In the genomic region with DNA sequence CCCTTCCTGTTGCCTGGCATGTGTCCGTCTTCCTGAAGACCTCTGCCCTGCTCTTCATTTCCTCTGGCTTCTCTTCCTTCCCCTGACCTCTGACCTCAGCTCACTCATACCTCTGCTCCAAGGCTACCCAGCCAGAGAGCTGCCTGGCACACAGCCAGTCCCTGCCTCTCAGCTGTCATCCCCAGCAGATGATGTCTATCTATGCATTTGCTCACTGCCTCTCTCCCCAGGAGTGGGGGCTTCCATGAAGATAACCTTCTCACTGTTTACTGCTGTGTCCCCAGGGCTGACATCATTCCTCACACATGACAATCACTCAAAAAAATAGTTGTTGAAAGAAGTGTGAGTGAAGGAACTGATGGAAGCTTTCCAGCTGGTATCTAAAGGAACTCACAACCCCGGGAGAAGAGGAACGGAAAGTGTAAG, we compare ENCODE assay signal across 10 mouse cellular contexts. TPM values are rescaled to one million over a fixed set of nuclear protein-coding genes. Genes with fewer than 3 reads are reported as not detected.
DNase-seq lines count a peak whose midpoint lies in the region; ATAC-seq lines count a peak whose summit lies in the region.
"Had no signal": no experiment of that assay in that cellular context is flagged by ENCODE, and none has a peak within 500 bp of the region (broad histone marks: within the 10 kb centered on the region; RNA-seq: fewer than 3 reads in every experiment).

No protein-coding gene starts in this region.

- H3K27me3 ChIP-seq in kidney, embryonic 14.5 days (ENCODE audit: control insufficient read depth, insufficient read depth, low read length), result no peaks in the 10 kb centered on the region
- no peaks in the 10 kb centered on the region for H3K27me3 ChIP-seq in heart, embryonic 15.5 days
- H3K27me3 ChIP-seq in limb, embryonic 11.5 days (ENCODE audit: control insufficient read depth, insufficient read depth, low read length), result no peaks in the 10 kb centered on the region
- H3K27me3 ChIP-seq: CH12.LX; neural tube, embryonic 12.5 days had no signal

- no peaks in the 10 kb centered on the region for H3K9me3 ChIP-seq in kidney, embryonic 14.5 days (ENCODE audit: control insufficient read depth, low read length)
- no peaks in the 10 kb centered on the region for H3K9me3 ChIP-seq in heart, embryonic 15.5 days (replicated peaks)
- H3K9me3 ChIP-seq in limb, embryonic 11.5 days (ENCODE audit: control insufficient read depth, low read length), result no peaks in the 10 kb centered on the region
- H3K9me3 ChIP-seq: neural tube, embryonic 12.5 days had no signal

- WGBS in kidney, embryonic 14.5 days, result 52% methylated on average over 3 of the region's 3 CpGs
- 19% methylated on average over 3 of the region's 3 CpGs for WGBS in heart, embryonic 15.5 days
- WGBS in limb, embryonic 11.5 days, result 85% methylated on average over 3 of the region's 3 CpGs
- WGBS in macrophage (ENCODE audit: missing documents), result 25% methylated on average over 3 of the region's 3 CpGs

- H3K79me2 ChIP-seq in macrophage (ENCODE audit: inconsistent target), result no peaks in the 10 kb centered on the region

- H3K4me1 ChIP-seq in kidney, embryonic 14.5 days (ENCODE audit: control insufficient read depth, insufficient read depth, low read length), result peaks cover 9% of the 10 kb centered on the region; the same call in 1 of the 2 replicates
- H3K4me1 ChIP-seq in heart, embryonic 15.5 days (replicated peaks), result peaks cover 29% of the 10 kb centered on the region
- no peaks in the 10 kb centered on the region for H3K4me1 ChIP-seq in limb, embryonic 11.5 days (ENCODE audit: control insufficient read depth, insufficient read depth, low read length)
- H3K4me1 ChIP-seq: neural tube, embryonic 12.5 days had no signal

- no peak overlapping the region for H3K4me2 ChIP-seq in kidney, embryonic 14.5 days (replicated peaks; ENCODE audit: low read depth, low read length)
- H3K4me2 ChIP-seq in heart, embryonic 15.5 days, result no peak overlapping the region; the same call in 1 of the 2 replicates
- H3K4me2 ChIP-seq in limb, embryonic 11.5 days (ENCODE audit: low read depth, severe bottlenecking), result no peak overlapping the region
- H3K4me2 ChIP-seq: neural tube, embryonic 12.5 days had no signal

- intact Hi-C loops in left cerebral cortex, postnatal 25 days (cut with DNase I), result no loop called here
- intact Hi-C loops in left cerebral cortex, postnatal 36 days (cut with DNase I), result no loop called here

- no peak overlapping the region for H3K9ac ChIP-seq in kidney, embryonic 14.5 days (ENCODE audit: low read depth, low read length)
- no peak overlapping the region for H3K9ac ChIP-seq in heart, embryonic 15.5 days
- no peak overlapping the region for H3K9ac ChIP-seq in limb, embryonic 11.5 days (ENCODE audit: low read length)
- H3K9ac ChIP-seq: neural tube, embryonic 12.5 days had no signal

- DNase-seq in kidney, adult 11 months, result peak; percentile 58
- DNase-seq in limb, embryonic 11.5 days (ENCODE audit: low spot score), result peak; percentile 19
- no peak for DNase-seq in cerebellum, adult 18-20 months
- DNase-seq in left cerebral cortex, postnatal 25 days (ENCODE audit: low spot score in 2 of 2), result no peak
- no peak for DNase-seq in left cerebral cortex, postnatal 36 days (ENCODE audit: low spot score in 2 of 2)

- H3K36me3 ChIP-seq in kidney, embryonic 14.5 days (ENCODE audit: control insufficient read depth, insufficient read depth, low read length), result no peaks in the 10 kb centered on the region
- H3K36me3 ChIP-seq in heart, embryonic 15.5 days, result no peaks in the 10 kb centered on the region
- H3K36me3 ChIP-seq in limb, embryonic 11.5 days (ENCODE audit: control insufficient read depth, insufficient read depth, low read length), result no peaks in the 10 kb centered on the region
- no peaks in the 10 kb centered on the region for H3K36me3 ChIP-seq in macrophage (ENCODE audit: inconsistent target)
- H3K36me3 ChIP-seq: neural tube, embryonic 12.5 days had no signal

- no peak overlapping the region for H3K4me3 ChIP-seq in kidney, embryonic 14.5 days (ENCODE audit: low read length)
- no peak overlapping the region for H3K4me3 ChIP-seq in heart, embryonic 15.5 days
- H3K4me3 ChIP-seq in limb, embryonic 11.5 days (ENCODE audit: low read depth, low read length), result no peak overlapping the region
- H3K4me3 ChIP-seq in macrophage (ENCODE audit: inconsistent target), result no peak overlapping the region
- H3K4me3 ChIP-seq: neural tube, embryonic 12.5 days had no signal

- H3K27ac ChIP-seq in kidney, embryonic 14.5 days (ENCODE audit: low read depth, low read length), result no peak overlapping the region
- H3K27ac ChIP-seq in heart, embryonic 15.5 days, result peak overlapping the region; percentile 47
- no peak overlapping the region for H3K27ac ChIP-seq in limb, embryonic 11.5 days (replicated peaks; ENCODE audit: low read depth, low read length)
- H3K27ac ChIP-seq in macrophage, result 0 out of 2 replicates have a peak overlapping the region, but pooled peaks have one; percentile 3
- H3K27ac ChIP-seq: neural tube, embryonic 12.5 days had no signal

- no peak for ATAC-seq in kidney, embryonic 14.5 days (ENCODE audit: low FRiP score, low TSS enrichment)
- ATAC-seq in heart, embryonic 15.5 days (replicated peaks; ENCODE audit: insufficient number of reproducible peaks, insufficient read depth, low FRiP score, low read depth), result 0 out of 2 replicates have a peak, but pooled peaks have one; percentile 23
- no peak for ATAC-seq in limb, embryonic 11.5 days (ENCODE audit: insufficient number of reproducible peaks, low FRiP score, low TSS enrichment, low read depth)

RNA-seq across cellular contexts. Expression of a gene that starts 12.6 kb away (rescaled TPM):
- 25.9 and 36.5 TPM in 2 replicates for polyA plus RNA-seq in kidney, embryonic 14.5 days (2014; fragmentation: Nextera tagmentation; extraction: Ambion mirVana)
- 10.8 and 12.5 TPM in 2 replicates for polyA plus RNA-seq in heart, embryonic 15.5 days (2015; fragmentation: Nextera tagmentation; extraction: Ambion mirVana)
- 30.4 and 33.2 TPM in 2 replicates for polyA plus RNA-seq in limb, embryonic 11.5 days (2014; fragmentation: Nextera tagmentation; extraction: Ambion mirVana)
- total RNA-seq in macrophage (2018; cell fraction: chromatin; rRNA removed), result 100 to 1,000 TPM in 15 of 26 experiments, 10 to 100 TPM in 11; 61.2 to 160 (median 101) TPM
- 10 to 100 TPM; 10.7 to 25.7 (median 18.8) TPM for total RNA-seq in macrophage (2018; cell fraction: cytosol; rRNA removed)
- 10 to 100 TPM; 32.3 to 72.6 (median 52.5) TPM for total RNA-seq in macrophage (2018; cell fraction: nucleus; rRNA removed)
- 15.5 to 18.6 TPM (median 18.0 TPM) in 3 replicates for polyA plus RNA-seq in macrophage (2018)
- 10 to 100 TPM; 60.7 to 69.3 TPM for total RNA-seq in left cerebral cortex, postnatal 25 days (2021)
- 10 to 100 TPM; 57.3 to 73.3 TPM for total RNA-seq in left cerebral cortex, postnatal 36 days (2021)

Comparison
In these comparisons a context has a peak if more than half of its experiments do, and no peak if none do; other contexts are left out.
1. DNase-seq: peak in kidney, adult 11 months (single experiment) and limb, embryonic 11.5 days (single experiment); none in cerebellum, adult 18-20 months (0 of 2), left cerebral cortex, postnatal 25 days (0 of 2) and left cerebral cortex, postnatal 36 days (0 of 2).
2. H3K27ac ChIP-seq: peak in heart, embryonic 15.5 days (single experiment) and macrophage (single experiment); none in kidney, embryonic 14.5 days (single experiment) and limb, embryonic 11.5 days (single experiment).